Mouse (Mus musculus) forebrain, embryonic 12.5 days (tissue): ENCODE measurements around the gene Slc38a9. TPM values are rescaled to one million over a fixed set of nuclear protein-coding genes. Genes with fewer than 3 reads are reported as not detected.

Experiments used
- ATAC-seq: fragments of 200-750 bp; cut with Nextera tagmentation; 2 replicates; pipeline ENCODE4 v1.8.0; 2017; ENCODE audit warnings: moderate TSS enrichment; ENCODE audit not compliant: low FRiP score
- H3K27ac ChIP-seq: fragments of 300-500 bp; sonication (generic); 2 replicates; pipeline ENCODE4 v1.5.1; 2016; ENCODE audit warnings: mild to moderate bottlenecking
- H3K27me3 ChIP-seq: fragments of 300-500 bp; sonication (generic); 2 replicates; pipeline ENCODE4 v1.6.1; 2016; ENCODE audit warnings: mild to moderate bottlenecking
- H3K36me3 ChIP-seq: fragments of 300-500 bp; sonication (generic); replicated peaks from 2 replicates; pipeline ENCODE4 v1.6.1; 2016; ENCODE audit warnings: mild to moderate bottlenecking
- H3K4me1 ChIP-seq: fragments of 300-500 bp; sonication (generic); 2 replicates; pipeline ENCODE4 v1.6.1; 2016
- H3K4me2 ChIP-seq: fragments of 300-500 bp; sonication (generic); 2 replicates; pipeline ENCODE4 v1.6.1; 2016; ENCODE audit warnings: mild to moderate bottlenecking, moderate library complexity
- H3K4me3 ChIP-seq: fragments of 300-500 bp; sonication (generic); replicated peaks from 2 replicates; pipeline ENCODE4 v1.5.1; 2016; ENCODE audit warnings: mild to moderate bottlenecking
- H3K9ac ChIP-seq: fragments of 300-500 bp; sonication (generic); 2 replicates; pipeline ENCODE4 v1.6.1; 2016; ENCODE audit warnings: mild to moderate bottlenecking
- H3K9me3 ChIP-seq: fragments of 300-500 bp; sonication (generic); 2 replicates; pipeline ENCODE4 v1.6.1; 2016
- WGBS: fragments of 180-500 bp; shearing (Covaris S2); methylation state at CpG from one replicate; pipeline ENCODE4 v1.1.7; 2016; 5-methylcytosine and 5-hydroxymethylcytosine counted together
- polyA plus RNA-seq: library from polyadenylated mRNA; unstranded; fragments of >200 nt; fragmentation: Nextera tagmentation; extraction: Ambion mirVana; gene quantifications from 2 replicates; pipeline ENCODE4 v1.2.1, GENCODE M21; 2016

Slc38a9 gene
- polyA plus RNA-seq, 1 experiment from 2014 or later, result 22.2 TPM

DNA sequence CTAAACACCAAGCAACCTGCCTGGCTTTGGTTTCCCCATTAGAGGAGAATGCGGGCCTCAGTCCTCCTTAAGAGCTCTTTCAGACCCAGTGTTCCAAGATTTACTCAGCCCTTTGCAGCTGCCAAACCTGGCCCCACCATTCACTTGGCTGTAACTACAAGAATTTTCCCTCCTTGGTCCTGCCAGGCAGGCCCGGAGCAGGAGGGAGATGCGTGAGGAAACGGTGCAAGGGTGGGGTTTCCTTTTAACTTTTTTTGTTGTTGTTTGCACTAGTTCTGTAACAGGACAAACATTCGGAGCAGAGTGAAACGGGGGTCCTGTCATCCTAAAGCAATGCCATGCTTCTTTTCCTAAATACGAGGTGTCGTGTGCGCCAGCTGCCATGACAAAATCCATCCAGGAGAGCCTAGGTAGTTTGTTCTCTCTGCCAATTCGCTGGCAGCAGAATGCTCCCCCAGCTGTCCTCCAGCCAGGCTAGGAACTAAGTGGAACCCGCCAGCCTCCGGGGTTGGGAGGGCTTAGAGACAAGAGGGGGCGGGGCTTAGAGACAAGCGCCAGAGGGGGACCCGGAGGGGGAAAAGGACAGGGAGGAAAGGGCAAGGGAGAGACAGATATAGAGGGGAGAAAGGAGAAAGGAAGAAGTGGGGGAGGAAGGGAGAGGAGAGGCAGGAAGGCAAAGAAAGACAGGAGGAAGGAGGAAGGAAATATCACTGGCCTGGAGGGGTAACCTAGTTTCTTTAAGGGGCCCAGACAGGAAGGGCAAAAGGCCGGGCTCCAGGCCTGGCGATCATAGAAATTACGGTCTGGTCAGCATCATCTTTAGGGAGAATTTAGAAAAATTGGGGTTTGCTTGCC, 91.1 kb downstream of the Slc38a9 start:
- Histone ChIP-seq H3K27me3 (no peaks in the 10 kb centered on the region), H3K4me3 (no peak overlapping the region), H3K27ac (no peak overlapping the region), H3K9ac (no peak overlapping the region), H3K9me3 (no peaks in the 10 kb centered on the region), H3K4me2 (peak overlapping the region; percentile 1; the same call in 1 of the 2 replicates), H3K36me3 (no peaks in the 10 kb centered on the region), H3K4me1 (peaks cover 14% of the 10 kb centered on the region)
- ATAC-seq, result peak; percentile 76
- WGBS, result 36% methylated on average over 18 of the region's 18 CpGs

DNA sequence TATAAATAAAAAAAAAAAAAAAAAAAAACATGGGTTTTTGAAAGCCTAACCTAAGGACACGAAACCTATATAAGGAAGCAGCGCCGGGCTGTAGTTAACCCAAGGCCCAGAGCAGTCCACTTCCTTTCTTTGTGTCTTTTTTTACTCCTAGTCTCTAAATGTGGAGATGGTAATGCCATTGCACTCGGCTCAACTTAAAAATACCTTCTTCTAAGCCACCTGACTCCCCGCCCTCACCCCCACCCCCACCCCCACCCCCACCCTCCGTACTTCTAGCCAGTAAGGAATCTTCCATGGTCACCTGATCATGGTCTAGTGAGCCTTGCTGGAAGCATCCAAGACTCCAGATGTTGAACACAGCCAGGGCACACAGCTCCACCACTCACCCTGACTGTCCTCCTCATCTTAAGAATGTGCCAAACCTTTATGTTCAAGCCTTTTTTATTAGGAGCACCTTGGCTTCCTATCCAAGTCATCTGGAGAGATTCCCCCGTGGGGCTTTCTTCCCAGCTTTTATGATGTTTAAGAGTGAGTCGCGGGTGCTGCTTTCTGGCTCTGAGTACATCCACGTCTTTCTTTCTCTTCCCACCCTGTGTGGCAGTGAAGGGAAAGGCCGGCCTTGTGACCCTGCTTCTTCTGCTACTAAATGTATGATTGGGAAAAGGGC, 91.9 kb downstream of the Slc38a9 start:
- no peak for ATAC-seq
- Histone ChIP-seq H3K9me3 (no peaks in the 10 kb centered on the region), H3K36me3 (no peaks in the 10 kb centered on the region), H3K4me1 (peaks cover 14% of the 10 kb centered on the region), H3K27ac (no peak overlapping the region), H3K4me2 (no peak overlapping the region), H3K27me3 (no peaks in the 10 kb centered on the region), H3K9ac (no peak overlapping the region), H3K4me3 (no peak overlapping the region)
- WGBS, result 83% methylated on average over 11 of the region's 11 CpGs

DNA sequence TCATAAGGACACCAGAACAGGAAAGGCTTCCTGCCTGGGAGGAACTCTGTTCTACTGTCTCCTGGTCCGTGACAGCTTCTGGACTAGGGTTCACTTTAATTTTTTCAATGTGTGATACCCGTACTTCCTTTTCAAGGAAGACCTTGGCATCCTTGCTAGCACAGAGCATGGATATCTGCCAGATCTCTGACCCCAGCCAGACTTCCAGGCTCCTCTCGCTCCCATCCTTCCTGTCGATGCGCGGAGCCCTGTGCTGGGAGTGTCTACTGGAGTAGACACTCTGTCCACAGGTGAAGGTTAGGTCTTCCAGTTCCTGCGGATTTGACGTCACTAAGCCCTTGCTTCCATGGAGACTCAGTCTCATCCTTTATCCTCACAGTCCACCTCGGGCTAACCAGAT, 93.0 kb downstream of the Slc38a9 start:
- WGBS, result 92% methylated on average over 9 of the region's 9 CpGs
- H3K4me3 ChIP-seq, result no peak overlapping the region

DNA sequence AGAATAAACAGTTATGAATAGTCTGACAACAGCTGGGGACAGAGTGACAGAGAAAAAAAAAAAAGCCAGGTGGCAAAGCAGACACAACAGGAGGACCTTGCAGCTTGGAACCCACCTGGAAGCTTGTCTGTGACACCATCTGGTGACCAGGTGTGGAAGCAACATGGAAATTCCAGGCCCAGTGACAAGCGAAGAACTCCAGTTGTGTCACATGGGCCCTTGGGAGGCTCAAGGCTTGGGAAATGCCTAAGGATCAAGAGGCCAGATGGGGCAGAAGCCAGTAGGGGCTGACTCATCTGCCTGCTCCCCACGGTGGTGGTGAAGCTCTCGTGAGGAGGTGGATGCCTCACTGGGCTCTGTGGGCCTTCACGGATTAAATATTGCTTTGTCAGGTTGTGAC, 94.3 kb downstream of the Slc38a9 start:
- no peak overlapping the region for H3K4me3 ChIP-seq
- H3K27ac ChIP-seq, result no peak overlapping the region
- H3K4me2 ChIP-seq, result no peak overlapping the region
- peaks cover 14% of the 10 kb centered on the region for H3K4me1 ChIP-seq
- WGBS, result 77% methylated on average over 4 of the region's 4 CpGs
- ATAC-seq, result no peak
- no peaks in the 10 kb centered on the region for H3K9me3 ChIP-seq
- H3K36me3 ChIP-seq, result no peaks in the 10 kb centered on the region
- H3K27me3 ChIP-seq, result no peaks in the 10 kb centered on the region
- H3K9ac ChIP-seq, result no peak overlapping the region

More for the DNA sequence above, 93.0 kb downstream of the Slc38a9 start:
- H3K4me1 ChIP-seq, result peaks cover 14% of the 10 kb centered on the region
- H3K27ac ChIP-seq, result no peak overlapping the region
- no peaks in the 10 kb centered on the region for H3K36me3 ChIP-seq
- H3K9me3 ChIP-seq, result no peaks in the 10 kb centered on the region
- H3K27me3 ChIP-seq, result no peaks in the 10 kb centered on the region
- H3K9ac ChIP-seq, result no peak overlapping the region
- H3K4me2 ChIP-seq, result no peak overlapping the region
- no peak for ATAC-seq

DNA sequence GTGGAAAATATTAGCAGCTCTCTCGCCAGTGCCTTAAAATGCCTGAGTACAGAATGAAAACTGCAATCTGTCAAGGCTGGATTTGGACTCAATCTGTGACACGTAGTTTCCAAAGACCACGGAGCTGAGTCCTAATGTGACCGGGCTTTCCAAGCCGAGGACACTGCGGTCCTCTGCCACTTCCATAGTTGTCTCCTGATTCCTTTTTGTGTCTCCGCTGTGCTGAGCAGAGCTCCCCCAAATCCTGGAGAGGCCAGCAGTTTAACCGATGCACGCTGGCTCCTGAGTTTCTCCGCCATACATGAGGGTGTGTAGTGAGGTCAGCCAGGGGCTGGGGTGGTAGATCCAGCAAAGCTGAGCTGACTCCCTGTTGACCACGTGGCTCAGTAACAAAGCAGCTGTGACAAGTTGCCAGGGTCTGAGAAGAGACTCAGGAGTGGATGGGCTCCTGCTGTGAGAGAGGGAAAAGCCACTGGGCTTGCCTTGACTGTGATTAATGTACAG, 95.0 kb downstream of the Slc38a9 start:
- H3K4me2 ChIP-seq, result no peak overlapping the region
- no peak for ATAC-seq
- peaks cover 14% of the 10 kb centered on the region for H3K4me1 ChIP-seq
- H3K27me3 ChIP-seq, result no peaks in the 10 kb centered on the region
- H3K9ac ChIP-seq, result no peak overlapping the region
- WGBS, result 67% methylated on average over 11 of the region's 11 CpGs
- H3K4me3 ChIP-seq, result no peak overlapping the region
- H3K27ac ChIP-seq, result no peak overlapping the region
- H3K9me3 ChIP-seq, result no peaks in the 10 kb centered on the region
- no peaks in the 10 kb centered on the region for H3K36me3 ChIP-seq

DNA sequence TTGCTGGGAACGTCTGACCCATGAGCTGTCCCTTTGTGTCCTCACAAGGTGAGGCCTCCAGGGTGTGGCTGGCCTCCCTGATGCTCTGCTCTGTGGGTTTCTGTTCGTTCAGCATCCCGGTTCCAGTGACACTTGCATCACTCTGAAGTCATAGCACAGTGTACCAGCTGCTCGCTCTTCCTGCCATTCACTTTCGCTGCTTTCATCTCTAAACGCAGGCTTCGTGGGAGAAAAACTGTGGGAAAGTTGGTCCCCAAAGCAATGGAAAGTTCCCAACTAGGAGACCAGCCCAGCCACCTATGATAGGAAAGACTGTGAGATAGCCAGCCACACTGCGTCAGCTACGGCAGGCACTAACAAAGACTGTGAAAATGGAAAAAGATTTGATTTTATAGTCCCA, 96.8 kb downstream of the Slc38a9 start:
- peaks cover 5% of the 10 kb centered on the region; the same call in 1 of the 2 replicates for H3K4me1 ChIP-seq
- H3K36me3 ChIP-seq, result no peaks in the 10 kb centered on the region
- H3K4me3 ChIP-seq, result no peak overlapping the region
- no peak overlapping the region for H3K4me2 ChIP-seq
- no peak overlapping the region for H3K27ac ChIP-seq
- WGBS, result 87% methylated on average over 9 of the region's 9 CpGs
- no peaks in the 10 kb centered on the region for H3K9me3 ChIP-seq
- H3K9ac ChIP-seq, result no peak overlapping the region
- no peak for ATAC-seq
- H3K27me3 ChIP-seq, result no peaks in the 10 kb centered on the region

DNA sequence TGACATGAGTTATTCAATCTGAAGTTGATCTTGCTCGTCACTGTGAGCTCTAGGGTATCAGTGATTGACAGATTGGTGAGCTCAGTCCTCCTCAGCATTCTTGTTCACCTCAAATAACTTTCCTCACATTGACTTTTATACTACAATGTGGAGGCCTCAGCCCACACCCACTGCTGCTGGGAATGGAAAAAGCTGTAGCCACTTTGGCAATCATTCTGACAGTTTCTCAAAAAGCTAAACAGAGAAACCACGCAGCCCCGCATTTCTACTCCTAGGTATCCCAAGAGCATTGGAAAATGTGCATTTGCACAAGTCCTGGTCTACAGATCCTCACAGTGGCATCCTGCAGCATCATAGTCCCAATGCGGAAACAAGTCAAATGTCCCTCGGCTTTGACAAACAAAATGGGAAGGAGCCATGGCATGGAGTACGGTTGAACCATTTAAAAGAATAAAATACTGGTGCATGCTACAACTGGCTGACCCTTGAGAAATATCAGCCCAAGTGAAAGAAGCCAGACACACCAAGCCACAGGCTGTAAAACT, 98.1 kb downstream of the Slc38a9 start:
- Histone ChIP-seq H3K9ac (no peak overlapping the region), H3K36me3 (no peaks in the 10 kb centered on the region), H3K4me3 (no peak overlapping the region), H3K4me1 (peaks cover 5% of the 10 kb centered on the region; the same call in 1 of the 2 replicates), H3K27ac (no peak overlapping the region), H3K9me3 (no peaks in the 10 kb centered on the region), H3K4me2 (no peak overlapping the region), H3K27me3 (no peaks in the 10 kb centered on the region)
- no peak for ATAC-seq
- WGBS, result 81% methylated on average over 6 of the region's 6 CpGs

DNA sequence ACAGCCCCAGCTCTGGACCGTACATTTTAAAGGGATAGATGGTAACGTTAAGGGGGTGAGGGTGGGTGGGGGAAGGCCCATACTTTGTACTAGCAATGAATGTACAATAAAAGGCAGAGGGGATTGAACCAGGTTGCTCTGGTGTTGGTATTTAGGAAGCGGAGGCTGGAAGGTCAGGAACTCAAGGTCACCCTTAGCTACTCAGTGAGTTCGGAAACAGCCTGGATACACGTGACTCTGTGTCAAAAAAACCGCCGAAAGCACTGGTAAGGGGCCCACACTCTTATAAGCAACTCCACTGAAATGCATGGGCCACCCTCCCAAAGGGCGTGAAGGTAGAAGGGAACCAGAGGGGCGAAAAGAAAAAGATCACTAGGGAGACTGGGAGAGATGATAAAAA, 98.8 kb downstream of the Slc38a9 start:
- H3K9me3 ChIP-seq, result no peaks in the 10 kb centered on the region
- 81% methylated on average over 9 of the region's 9 CpGs for WGBS
- no peak overlapping the region for H3K4me3 ChIP-seq
- H3K27me3 ChIP-seq, result no peaks in the 10 kb centered on the region
- H3K4me2 ChIP-seq, result no peak overlapping the region
- H3K4me1 ChIP-seq, result peaks cover 5% of the 10 kb centered on the region; the same call in 1 of the 2 replicates
- no peak for ATAC-seq
- no peak overlapping the region for H3K27ac ChIP-seq
- H3K36me3 ChIP-seq, result no peaks in the 10 kb centered on the region
- H3K9ac ChIP-seq, result no peak overlapping the region

DNA sequence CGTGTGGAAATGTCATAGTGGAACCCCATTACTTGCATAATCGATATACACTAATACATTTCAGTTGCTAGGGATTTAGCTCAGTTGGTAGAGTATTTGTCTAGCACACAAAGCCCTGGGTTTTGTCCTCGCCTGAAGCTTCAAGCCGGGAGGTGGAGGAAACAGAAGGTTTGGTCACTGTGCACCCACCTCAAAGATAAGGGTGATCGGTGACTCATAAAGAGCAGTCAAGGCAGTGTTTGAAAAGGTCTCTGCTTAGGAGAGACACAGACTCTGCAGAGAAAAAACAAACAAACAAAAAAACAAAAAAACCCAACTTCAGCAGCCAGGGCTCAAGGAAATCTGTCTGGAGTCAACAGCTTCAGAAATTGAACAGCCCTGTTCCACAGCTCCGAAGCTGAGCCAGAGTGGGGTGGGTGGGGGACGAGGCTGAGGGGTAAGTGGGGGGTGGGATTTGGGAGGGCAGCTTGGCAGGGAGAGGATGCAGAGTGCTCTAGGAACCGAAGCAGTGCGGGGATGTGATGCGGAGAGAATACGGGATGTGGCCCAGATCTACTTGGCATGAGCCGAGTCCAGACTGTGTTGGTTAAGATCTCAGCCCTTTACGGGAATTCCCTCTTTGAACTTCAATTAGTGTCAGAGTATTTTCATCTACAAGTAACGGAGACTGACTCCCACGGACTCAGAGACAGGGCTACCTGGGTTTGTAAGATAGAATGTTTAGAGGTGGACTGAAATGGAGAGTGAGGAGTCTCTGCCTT, 99.4 kb downstream of the Slc38a9 start:
- WGBS, result 84% methylated on average over 15 of the region's 15 CpGs
- ATAC-seq, result no peak
- Histone ChIP-seq H3K4me3 (no peak overlapping the region), H3K4me2 (no peak overlapping the region), H3K27me3 (no peaks in the 10 kb centered on the region), H3K9me3 (no peaks in the 10 kb centered on the region), H3K9ac (no peak overlapping the region), H3K4me1 (peaks cover 5% of the 10 kb centered on the region; the same call in 1 of the 2 replicates), H3K36me3 (no peaks in the 10 kb centered on the region), H3K27ac (no peak overlapping the region)

DNA sequence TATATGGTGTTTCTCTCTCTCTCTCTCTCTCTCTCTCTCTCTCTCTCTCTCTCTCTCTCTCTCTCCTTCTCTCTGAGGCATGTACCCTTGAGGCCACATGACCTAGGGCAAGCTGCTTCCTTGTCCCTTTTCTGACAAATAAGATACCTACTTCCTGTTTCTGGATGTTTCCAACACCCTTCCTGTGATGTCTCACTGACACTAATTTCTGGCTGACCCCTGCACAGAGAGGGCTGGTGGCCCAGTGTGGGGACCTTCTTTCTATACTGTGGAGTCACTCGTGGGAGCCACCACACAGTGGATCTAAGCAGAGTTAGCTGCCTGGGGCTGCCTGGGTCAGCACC, 100.0 kb downstream of the Slc38a9 start:
- WGBS, result 56% methylated on average over 1 of the region's 1 CpGs
- Histone ChIP-seq H3K9ac (no peak overlapping the region), H3K27ac (no peak overlapping the region), H3K36me3 (no peaks in the 10 kb centered on the region), H3K4me2 (no peak overlapping the region), H3K9me3 (no peaks in the 10 kb centered on the region), H3K4me1 (peaks cover 5% of the 10 kb centered on the region; the same call in 1 of the 2 replicates), H3K4me3 (no peak overlapping the region), H3K27me3 (no peaks in the 10 kb centered on the region)
- no peak for ATAC-seq

DNA sequence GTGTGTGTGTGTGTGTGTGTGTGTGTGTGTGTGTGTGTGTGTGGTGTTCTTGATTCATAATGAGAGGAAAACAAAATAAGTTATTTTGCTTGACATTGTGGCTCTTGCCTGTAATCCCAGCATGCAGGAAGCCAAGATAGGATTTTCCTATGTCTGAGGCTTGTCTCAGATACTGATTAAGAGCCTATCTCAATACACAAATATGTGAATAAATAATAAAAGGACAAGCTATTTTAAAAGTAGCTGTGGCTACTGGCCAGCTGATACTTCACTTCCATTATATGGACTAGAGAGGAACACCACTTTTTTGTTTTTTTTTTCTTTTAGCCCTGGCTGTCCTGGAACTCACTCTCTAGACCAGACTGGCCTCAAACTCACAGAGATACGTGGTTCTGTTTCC, 101.2 kb downstream of the Slc38a9 start:
- H3K4me1 ChIP-seq, result no peaks in the 10 kb centered on the region
- H3K9me3 ChIP-seq, result peaks cover 8% of the 10 kb centered on the region
- no peak for ATAC-seq
- no peaks in the 10 kb centered on the region for H3K27me3 ChIP-seq
- no peak overlapping the region for H3K27ac ChIP-seq
- H3K36me3 ChIP-seq, result no peaks in the 10 kb centered on the region
- no peak overlapping the region for H3K4me3 ChIP-seq
- H3K4me2 ChIP-seq, result no peak overlapping the region
- H3K9ac ChIP-seq, result no peak overlapping the region
- 80% methylated on average over 1 of the region's 1 CpGs for WGBS

DNA sequence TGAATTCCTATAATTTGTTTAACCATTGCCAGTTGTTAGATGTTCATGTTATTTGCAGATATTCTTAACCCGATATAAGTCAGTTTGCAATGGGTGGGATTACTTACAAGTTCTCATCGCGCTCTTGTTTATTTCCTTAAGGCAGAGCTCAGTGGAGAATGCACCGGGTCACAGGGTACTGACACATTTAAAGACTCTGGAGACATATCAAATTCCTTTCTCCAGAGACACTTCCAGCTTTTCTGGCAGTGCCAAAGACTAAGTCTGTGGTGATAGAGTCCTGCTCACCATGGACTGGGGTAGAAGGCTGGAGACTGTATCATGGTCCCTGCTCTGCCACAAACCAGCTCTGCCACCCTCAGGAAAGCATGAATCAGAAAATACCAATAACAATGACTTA, 102.0 kb downstream of the Slc38a9 start:
- no peaks in the 10 kb centered on the region for H3K36me3 ChIP-seq
- no peak for ATAC-seq
- H3K27ac ChIP-seq, result no peak overlapping the region
- WGBS, result 88% methylated on average over 4 of the region's 4 CpGs
- H3K27me3 ChIP-seq, result no peaks in the 10 kb centered on the region
- peaks cover 15% of the 10 kb centered on the region for H3K9me3 ChIP-seq
- H3K4me2 ChIP-seq, result no peak overlapping the region
- H3K4me1 ChIP-seq, result no peaks in the 10 kb centered on the region
- H3K9ac ChIP-seq, result no peak overlapping the region
- no peak overlapping the region for H3K4me3 ChIP-seq
